Comparison of ENCODE assay signal across 11 mouse cellular contexts in the genomic region with DNA sequence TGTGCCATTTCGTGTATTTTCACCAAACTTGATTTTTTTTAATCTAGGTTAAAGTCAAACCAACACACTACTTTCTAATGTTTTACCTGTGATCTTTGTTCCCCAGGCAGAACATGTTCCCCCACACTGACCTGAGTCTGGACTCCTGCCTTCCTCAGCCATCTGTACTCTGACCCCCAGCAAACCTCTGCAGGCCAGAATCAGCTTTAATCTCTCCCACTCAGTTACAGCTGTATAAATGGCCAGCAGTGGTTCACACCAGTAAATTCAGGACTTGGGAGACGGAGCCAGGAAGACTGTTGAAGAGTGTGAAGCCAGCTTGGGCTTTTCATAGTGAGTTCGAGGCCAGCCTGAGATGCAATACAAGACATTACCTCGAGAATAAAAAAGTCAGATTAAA.
DNase-seq lines count a peak whose midpoint lies in the region; ATAC-seq and TF ChIP-seq lines count a peak whose summit lies in the region.
"Had no signal": no experiment of that assay in that cellular context is flagged by ENCODE, and none has a peak within 500 bp of the region (broad histone marks: within the 10 kb centered on the region; RNA-seq: fewer than 3 reads in every experiment).

No protein-coding gene starts in this region.

- no peak overlapping the region for H3K9ac ChIP-seq in liver, adult 2 months (ENCODE audit: low read depth, low read length)
- H3K9ac ChIP-seq in embryonic facial prominence, embryonic 15.5 days: no peak overlapping the region
- no peak overlapping the region for H3K9ac ChIP-seq in liver, embryonic 15.5 days
- H3K9ac ChIP-seq in hindbrain, embryonic 11.5 days (ENCODE audit: low read depth, low read length): no peak overlapping the region
- H3K9ac ChIP-seq in midbrain, embryonic 13.5 days (replicated peaks): no peak overlapping the region

- no peak overlapping the region for H3K4me3 ChIP-seq in liver, adult 2 months (ENCODE audit: insufficient read depth, low read depth, low read length)
- 0 out of 2 replicates have a peak overlapping the region, but pooled peaks have one; percentile 0 for H3K4me3 ChIP-seq in embryonic facial prominence, embryonic 15.5 days (replicated peaks)
- H3K4me3 ChIP-seq in liver, embryonic 15.5 days (replicated peaks): no peak overlapping the region
- H3K4me3 ChIP-seq in hindbrain, embryonic 11.5 days (ENCODE audit: low read depth, low read length): no peak overlapping the region
- H3K4me3 ChIP-seq in midbrain, embryonic 13.5 days (replicated peaks): no peak overlapping the region
- H3K4me3 ChIP-seq: megakaryocyte, embryonic 14.5 days had no signal

- peak overlapping the region; percentile 32 for H3K4me2 ChIP-seq in embryonic facial prominence, embryonic 15.5 days (replicated peaks)
- H3K4me2 ChIP-seq in liver, embryonic 15.5 days: no peak overlapping the region
- no peak overlapping the region for H3K4me2 ChIP-seq in hindbrain, embryonic 11.5 days (replicated peaks; ENCODE audit: low read depth, low read length)
- H3K4me2 ChIP-seq in midbrain, embryonic 13.5 days (replicated peaks): no peak overlapping the region

- TF ChIP-seq POLR2A in liver, adult 2 months (IDR thresholded peaks at IDR 0.05; ENCODE audit: extremely low read depth, insufficient read depth, low read length): no peak

- H3K27ac ChIP-seq in liver, adult 2 months (replicated peaks; ENCODE audit: insufficient read depth, low read depth, low read length): peak overlapping the region; percentile 77
- peak overlapping the region; percentile 80 for H3K27ac ChIP-seq in embryonic facial prominence, embryonic 15.5 days (replicated peaks)
- peak overlapping the region; percentile 51; the same call in 1 of the 2 replicates for H3K27ac ChIP-seq in liver, embryonic 15.5 days (replicated peaks)
- no peak overlapping the region for H3K27ac ChIP-seq in hindbrain, embryonic 11.5 days (ENCODE audit: low read depth, low read length)
- no peak overlapping the region for H3K27ac ChIP-seq in midbrain, embryonic 13.5 days

- intact Hi-C loops in gastrocnemius, postnatal 36 days (cut with DNase I): no loop called here

- H3K9me3 ChIP-seq in embryonic facial prominence, embryonic 15.5 days (replicated peaks): no peaks in the 10 kb centered on the region
- H3K9me3 ChIP-seq in liver, embryonic 15.5 days (replicated peaks): no peaks in the 10 kb centered on the region
- no peaks in the 10 kb centered on the region for H3K9me3 ChIP-seq in hindbrain, embryonic 11.5 days (ENCODE audit: control insufficient read depth, low read length)
- no peaks in the 10 kb centered on the region for H3K9me3 ChIP-seq in midbrain, embryonic 13.5 days

- H3K79me2 ChIP-seq in liver, adult 2 months (ENCODE audit: control insufficient read depth, insufficient read depth, low read length): peaks cover 11% of the 10 kb centered on the region; the same call in 1 of the 2 replicates

- H3K36me3 ChIP-seq in liver, adult 2 months (ENCODE audit: control insufficient read depth, insufficient read depth, low read length): no peaks in the 10 kb centered on the region
- no peaks in the 10 kb centered on the region for H3K36me3 ChIP-seq in embryonic facial prominence, embryonic 15.5 days
- H3K36me3 ChIP-seq in liver, embryonic 15.5 days (replicated peaks): no peaks in the 10 kb centered on the region
- no peaks in the 10 kb centered on the region for H3K36me3 ChIP-seq in hindbrain, embryonic 11.5 days (ENCODE audit: control insufficient read depth, insufficient read depth, low read length)
- no peaks in the 10 kb centered on the region for H3K36me3 ChIP-seq in midbrain, embryonic 13.5 days

- no peak for ATAC-seq in embryonic facial prominence, embryonic 15.5 days (ENCODE audit: insufficient number of reproducible peaks, low FRiP score, low TSS enrichment, low read depth)
- peak; percentile 60 for ATAC-seq in liver, embryonic 15.5 days (ENCODE audit: insufficient read depth)
- no peak for ATAC-seq in hindbrain, embryonic 11.5 days (ENCODE audit: low FRiP score)
- no peak for ATAC-seq in midbrain, embryonic 13.5 days

- H3K4me1 ChIP-seq in liver, adult 2 months (ENCODE audit: control insufficient read depth, insufficient read depth, low read length): peaks cover 27% of the 10 kb centered on the region
- H3K4me1 ChIP-seq in embryonic facial prominence, embryonic 15.5 days: peaks cover 28% of the 10 kb centered on the region
- 0 out of 2 replicates have a peak, but pooled peaks cover 2% of the 10 kb centered on the region for H3K4me1 ChIP-seq in liver, embryonic 15.5 days (replicated peaks)
- H3K4me1 ChIP-seq in hindbrain, embryonic 11.5 days (replicated peaks; ENCODE audit: control insufficient read depth, insufficient read depth, low read length): no peaks in the 10 kb centered on the region
- H3K4me1 ChIP-seq in midbrain, embryonic 13.5 days (replicated peaks): peaks cover 14% of the 10 kb centered on the region; the same call in 1 of the 2 replicates
- H3K4me1 ChIP-seq: megakaryocyte, embryonic 14.5 days had no signal

- TF ChIP-seq CTCF in liver, adult 2 months (IDR thresholded peaks at IDR 0.05; ENCODE audit: low read depth, low read length): no peak

- peak; percentile 99 for DNase-seq in liver, adult 2 months (ENCODE audit: extremely low read depth, low read depth, low spot score)
- no peak for DNase-seq in liver
- DNase-seq in kidney, adult 8-10 months: peak; percentile 79 to 90
- no peak for DNase-seq in gastrocnemius, postnatal 36 days
- no peak for DNase-seq in hindbrain, embryonic 11.5 days (ENCODE audit: low spot score)
- DNase-seq: cerebellum, adult 9-10 months; heart, postnatal 36 days had no signal

- 10% methylated on average over 4 of the region's 4 CpGs for WGBS in liver, adult 2 months
- WGBS in embryonic facial prominence, embryonic 15.5 days: 49% methylated on average over 4 of the region's 4 CpGs
- 49% methylated on average over 4 of the region's 4 CpGs for WGBS in liver, embryonic 15.5 days (ENCODE audit: insufficient replicate concordance)
- WGBS in hindbrain, embryonic 11.5 days: 76% methylated on average over 4 of the region's 4 CpGs
- 90% methylated on average over 4 of the region's 4 CpGs for WGBS in midbrain, embryonic 13.5 days

- H3K27me3 ChIP-seq in liver, adult 2 months (ENCODE audit: control insufficient read depth, insufficient read depth, low read length): no peaks in the 10 kb centered on the region
- no peaks in the 10 kb centered on the region for H3K27me3 ChIP-seq in embryonic facial prominence, embryonic 15.5 days
- no peaks in the 10 kb centered on the region for H3K27me3 ChIP-seq in liver, embryonic 15.5 days
- no peaks in the 10 kb centered on the region for H3K27me3 ChIP-seq in hindbrain, embryonic 11.5 days (ENCODE audit: control insufficient read depth, insufficient read depth, low read length)
- H3K27me3 ChIP-seq in midbrain, embryonic 13.5 days: no peaks in the 10 kb centered on the region
- H3K27me3 ChIP-seq: megakaryocyte, embryonic 14.5 days had no signal

Comparison
In these comparisons a context has a peak if more than half of its experiments do, and no peak if none do; other contexts are left out.
1. DNase-seq: peak in liver, adult 2 months (single experiment) and kidney, adult 8-10 months (2 of 2); none in liver (single experiment), gastrocnemius, postnatal 36 days (0 of 2) and hindbrain, embryonic 11.5 days (single experiment).
2. H3K27ac ChIP-seq: peak in liver, adult 2 months (single experiment), embryonic facial prominence, embryonic 15.5 days (single experiment) and liver, embryonic 15.5 days (single experiment); none in hindbrain, embryonic 11.5 days (single experiment) and midbrain, embryonic 13.5 days (single experiment).